Mouse (Mus musculus) lung, embryonic 14.5 days (tissue): ENCODE data around the gene Pcsk1. TPM values are rescaled to one million over a fixed set of nuclear protein-coding genes. Genes with fewer than 3 reads are reported as not detected.

Experiments used
- ATAC-seq: fragments of 200-750 bp; cut with Nextera tagmentation; 2 replicates; pipeline ENCODE4 v1.8.0; 2017; ENCODE audit warnings: mild to moderate bottlenecking, moderate TSS enrichment, moderate library complexity; ENCODE audit not compliant: insufficient read depth
- DNase-seq: peaks from one replicate; pipeline ENCODE4 v3.0.0-alpha.2; 2015
- H3K27ac ChIP-seq: fragments of 300-500 bp; sonication (generic); 2 replicates; pipeline ENCODE4 v1.5.1; 2014; ENCODE audit warnings: low read depth, mild to moderate bottlenecking, moderate library complexity
- H3K27me3 ChIP-seq: fragments of 300-500 bp; sonication (generic); 2 replicates; pipeline ENCODE4 v1.6.1; 2014; ENCODE audit warnings: low read length, control low read depth; ENCODE audit not compliant: insufficient read depth
- H3K36me3 ChIP-seq: fragments of 300-500 bp; sonication (generic); 2 replicates; pipeline ENCODE4 v1.6.1; 2014; ENCODE audit warnings: control low read depth; ENCODE audit not compliant: insufficient read depth
- H3K4me1 ChIP-seq: fragments of 300-500 bp; sonication (generic); 2 replicates; pipeline ENCODE4 v1.6.1; 2014; ENCODE audit warnings: antibody characterized with exemption, control low read depth; ENCODE audit not compliant: insufficient read depth
- H3K4me2 ChIP-seq: fragments of 300-500 bp; sonication (generic); 2 replicates; pipeline ENCODE4 v1.6.1; 2014; ENCODE audit warnings: mild to moderate bottlenecking
- H3K4me3 ChIP-seq: fragments of 300-500 bp; sonication (generic); 2 replicates; pipeline ENCODE4 v1.5.1; 2014; ENCODE audit warnings: low read depth, low read length
- H3K9ac ChIP-seq: fragments of 300-500 bp; sonication (generic); 2 replicates; pipeline ENCODE4 v1.6.1; 2014
- H3K9me3 ChIP-seq: fragments of 300-500 bp; sonication (generic); 2 replicates; pipeline ENCODE4 v1.6.1; 2016; ENCODE audit warnings: low read depth, low read length, control low read depth
- CTCF ChIP-seq: IDR thresholded peaks from 2 replicates; pipeline ENCODE4 v1.5.1; 2016; ENCODE audit warnings: antibody characterized with exemption, low read depth
- WGBS: fragments of 180-500 bp; shearing (Covaris S2); extraction: QIAGEN DNeasy Blood & Tissue Kit; methylation state at CpG from one replicate; pipeline ENCODE4 v1.1.7; 2014; 5-methylcytosine and 5-hydroxymethylcytosine counted together
- polyA plus RNA-seq: library from polyadenylated mRNA; unstranded; fragments of >200 nt; fragmentation: Nextera tagmentation; extraction: Ambion mirVana; gene quantifications from 2 replicates; pipeline ENCODE4 v1.2.1, GENCODE M21; 2014

The Pcsk1 gene
- polyA plus RNA-seq, 1 experiment from 2014 or later = 0.66 TPM

GRCm38 (mm10) chr13:75113114-75113513 lies 23.5 kb downstream of the Pcsk1 start:
- no peak overlapping the region for H3K27ac ChIP-seq
- no peaks in the 10 kb centered on the region for H3K27me3 ChIP-seq
- H3K36me3 ChIP-seq = no peaks in the 10 kb centered on the region
- H3K9ac ChIP-seq = no peak overlapping the region
- H3K4me3 ChIP-seq = no peak overlapping the region
- no peak for ATAC-seq
- no peaks in the 10 kb centered on the region for H3K9me3 ChIP-seq
- no peak overlapping the region for H3K4me2 ChIP-seq
- no peak for DNase-seq
- H3K4me1 ChIP-seq = no peaks in the 10 kb centered on the region
- WGBS = 35% methylated on average over 2 of the region's 2 CpGs
- no peak for TF ChIP-seq CTCF

- WGBS = 89% methylated on average over 2 of the region's 2 CpGs
- no peak for DNase-seq
- Histone ChIP-seq H3K27me3 (no peaks in the 10 kb centered on the region), H3K27ac (no peak overlapping the region), H3K9ac (no peak overlapping the region), H3K9me3 (no peaks in the 10 kb centered on the region), H3K4me3 (no peak overlapping the region), H3K36me3 (no peaks in the 10 kb centered on the region), H3K4me2 (no peak overlapping the region), H3K4me1 (no peaks in the 10 kb centered on the region)
- TF ChIP-seq CTCF = no peak
- ATAC-seq = no peak
Measured at GRCm38 (mm10) chr13:75114007-75114424, 24.4 kb downstream of the Pcsk1 start.

- Histone ChIP-seq H3K4me1 (no peaks in the 10 kb centered on the region), H3K27ac (no peak overlapping the region), H3K4me2 (no peak overlapping the region), H3K4me3 (no peak overlapping the region), H3K9ac (no peak overlapping the region), H3K9me3 (no peaks in the 10 kb centered on the region), H3K36me3 (no peaks in the 10 kb centered on the region), H3K27me3 (no peaks in the 10 kb centered on the region)
- ATAC-seq = no peak
- TF ChIP-seq CTCF = no peak
- 80% methylated on average over 1 of the region's 1 CpGs for WGBS
- DNase-seq = no peak
Measured at GRCm38 (mm10) chr13:75114838-75115237, 25.2 kb downstream of the Pcsk1 start.

GRCm38 (mm10) chr13:75135833-75136232 lies 46.2 kb downstream of the Pcsk1 start:
- no peaks in the 10 kb centered on the region for H3K27me3 ChIP-seq
- ATAC-seq = no peak

GRCm38 (mm10) chr13:75160661-75161060 lies 71.0 kb downstream of the Pcsk1 start:
- Histone ChIP-seq H3K4me1 (no peaks in the 10 kb centered on the region), H3K9me3 (no peaks in the 10 kb centered on the region), H3K4me2 (no peak overlapping the region), H3K27me3 (no peaks in the 10 kb centered on the region), H3K27ac (no peak overlapping the region), H3K36me3 (no peaks in the 10 kb centered on the region), H3K9ac (no peak overlapping the region), H3K4me3 (no peak overlapping the region)
- ATAC-seq = no peak
- no peak for TF ChIP-seq CTCF
- no peak for DNase-seq
- WGBS = 44% methylated on average over 1 of the region's 1 CpGs

More at GRCm38 (mm10) chr13:75135833-75136232, 46.2 kb downstream of the Pcsk1 start:
- no peak for TF ChIP-seq CTCF
- H3K9me3 ChIP-seq = no peaks in the 10 kb centered on the region
- no peak overlapping the region for H3K27ac ChIP-seq
- H3K4me1 ChIP-seq = no peaks in the 10 kb centered on the region
- no peak overlapping the region for H3K4me3 ChIP-seq
- H3K4me2 ChIP-seq = no peak overlapping the region
- no peak overlapping the region for H3K9ac ChIP-seq
- DNase-seq = no peak
- H3K36me3 ChIP-seq = no peaks in the 10 kb centered on the region

GRCm38 (mm10) chr13:75163408-75163807 lies 73.8 kb downstream of the Pcsk1 start:
- Histone ChIP-seq H3K4me2 (no peak overlapping the region), H3K9me3 (no peaks in the 10 kb centered on the region), H3K4me1 (no peaks in the 10 kb centered on the region), H3K36me3 (no peaks in the 10 kb centered on the region), H3K9ac (no peak overlapping the region), H3K27me3 (no peaks in the 10 kb centered on the region), H3K4me3 (no peak overlapping the region), H3K27ac (no peak overlapping the region)
- 39% methylated on average over 1 of the region's 1 CpGs for WGBS
- no peak for DNase-seq
- no peak for ATAC-seq
- no peak for TF ChIP-seq CTCF
